Mouse (Mus musculus): ENCODE results near the gene 4833423E24Rik.

DNA sequence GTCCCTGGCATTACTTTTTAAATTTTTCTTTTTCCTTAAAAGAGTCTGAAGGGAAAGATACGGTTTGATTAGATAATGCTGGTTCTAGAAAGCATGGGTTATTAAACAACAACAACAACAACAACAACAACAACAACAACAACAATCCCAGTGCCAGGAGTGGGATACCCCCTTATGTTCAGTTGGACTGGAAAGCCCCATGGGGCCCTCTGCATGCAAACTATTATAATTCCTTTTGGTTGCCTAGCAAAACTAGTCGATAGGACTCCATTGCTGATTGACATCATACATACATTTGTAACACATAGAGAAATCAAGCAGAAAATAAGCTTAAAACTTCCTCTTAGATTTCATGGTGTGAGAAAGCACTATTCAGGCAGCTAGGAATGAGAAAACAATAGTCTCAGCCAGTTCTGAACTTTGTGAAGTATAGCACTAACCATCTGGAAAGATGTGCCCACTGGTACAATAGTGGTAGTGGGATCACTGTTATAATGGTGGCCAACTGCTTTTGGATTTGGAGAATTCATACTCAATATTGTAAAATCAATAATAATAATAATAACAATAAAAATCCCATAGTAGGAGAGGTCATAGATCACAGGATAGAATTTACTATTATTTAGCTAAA is 4.2 kb upstream of the 4833423E24Rik start:
- TF ChIP-seq POLR2A (IDR thresholded peaks at IDR 0.05; ENCODE audit: low read depth, low read length) (no peak), CTCF (IDR thresholded peaks at IDR 0.05; ENCODE audit: extremely low read depth, insufficient read length, insufficient replicate concordance, low read depth, low read length) (no peak)

Data from small intestine, adult 2 months (tissue).